Mouse (Mus musculus) ES-E14 (cell line): ENCODE results near the gene Foxs1. TPM values are rescaled to one million over a fixed set of nuclear protein-coding genes. Genes with fewer than 3 reads are reported as not detected.
A peak's percentile ranks its signal among the peaks of the same experiment; 100 is the strongest.

ENCODE experiments used
- DNase-seq: peaks from one replicate; pipeline ENCODE4 v3.0.0-alpha.2; 2013; ENCODE audit warnings: low read depth, low spot score
- H3K27ac ChIP-seq: 2 replicates; pipeline ENCODE4 v1.5.1; 2012; ENCODE audit warnings: low read depth, mild to moderate bottlenecking, low read length, moderate library complexity, mixed read lengths; ENCODE audit not compliant: poor library complexity, insufficient read depth, severe bottlenecking
- H3K36me3 ChIP-seq: 2 replicates; pipeline ENCODE4 v1.6.1; 2012; ENCODE audit warnings: mild to moderate bottlenecking, low read length, moderate library complexity, mixed read lengths; ENCODE audit not compliant: control insufficient read depth, poor library complexity, insufficient read depth, severe bottlenecking
- H3K4me1 ChIP-seq, 2 experiments: fragments of 150-350 bp in 1 of 2; sonication (generic) in 1 of 2; 2 replicates each; pipeline ENCODE4 v1.6.1; 2012; ENCODE audit warnings: low read length in 2 of 2, mild to moderate bottlenecking in 1 of 2, mixed read lengths in 1 of 2; ENCODE audit not compliant: control insufficient read depth in 2 of 2, insufficient read depth in 2 of 2, poor library complexity in 1 of 2
- H3K4me3 ChIP-seq, 2 experiments: fragments of 150-350 bp in 1 of 2; sonication (generic) in 1 of 2; 2 replicates each; pipeline ENCODE4 v1.5.1; 2012; ENCODE audit warnings: low read length in 2 of 2, low read depth in 1 of 2, mild to moderate bottlenecking in 1 of 2, mixed read lengths in 1 of 2; ENCODE audit not compliant: insufficient read depth in 1 of 2, poor library complexity in 1 of 2, severe bottlenecking in 1 of 2
- H3K9ac ChIP-seq: 2 replicates; pipeline ENCODE4 v1.6.1; 2012; ENCODE audit warnings: low read depth, mild to moderate bottlenecking, low read length, mixed read lengths; ENCODE audit not compliant: poor library complexity, insufficient read depth, severe bottlenecking
- H3K9me3 ChIP-seq: fragments of 150-350 bp; sonication (generic); 2 replicates; pipeline ENCODE4 v1.6.1; 2012; ENCODE audit warnings: low read depth, mild to moderate bottlenecking, low read length; ENCODE audit not compliant: control insufficient read depth, insufficient read depth
- CHD2 ChIP-seq: IDR thresholded peaks from 2 replicates; pipeline ENCODE4 v1.6.1; 2014; ENCODE audit warnings: mild to moderate bottlenecking, low read depth, low read length, inconsistent platforms
- HCFC1 ChIP-seq: IDR thresholded peaks from 2 replicates; pipeline ENCODE4 v1.6.1; 2012; ENCODE audit warnings: low read length, inconsistent platforms, borderline replicate concordance; ENCODE audit not compliant: insufficient read depth
- MAFK ChIP-seq: IDR thresholded peaks from 2 replicates; pipeline ENCODE4 v1.6.1; 2014; ENCODE audit warnings: mild to moderate bottlenecking, low read depth, low read length, inconsistent platforms; ENCODE audit not compliant: insufficient read depth
- ZC3H11A ChIP-seq: IDR thresholded peaks from 2 replicates; pipeline ENCODE4 v1.6.1; 2012; ENCODE audit warnings: low read depth, mild to moderate bottlenecking, inconsistent platforms, low read length, borderline replicate concordance
- ZNF384 ChIP-seq: IDR thresholded peaks from 2 replicates; pipeline ENCODE4 v1.6.1; 2012; ENCODE audit warnings: low read depth, low read length, inconsistent platforms
- in situ Hi-C, 2 experiments: fragments of 600-800 bp; cut with MboI; formaldehyde crosslinking; loops; one replicate each; pipeline ENCODE4 v1.15.1; 2025; ENCODE audit warnings: low sequenced_read_pairs in 2 of 2, inconsistent platforms in 1 of 2; ENCODE audit not compliant: unreplicated experiment in 2 of 2
- total RNA-seq: library from RNA; depleted of rRNA; stranded (reverse); fragments of 300-350 nt; gene quantifications from 2 replicates; pipeline ENCODE4 v1.2.3, GENCODE M21; 2012

Gene Foxs1
- total RNA-seq, 1 experiment = 0.36 TPM

- no peaks in the 10 kb centered on the region; a peak in 1 of 4 replicates for H3K4me1 ChIP-seq
- H3K9me3 ChIP-seq = no peaks in the 10 kb centered on the region
- no peak overlapping the region for H3K9ac ChIP-seq
- H3K36me3 ChIP-seq = no peaks in the 10 kb centered on the region
- H3K27ac ChIP-seq = no peak overlapping the region
- H3K4me3 ChIP-seq = no peak overlapping the region
- peak; percentile 66 for DNase-seq
- in situ Hi-C loops = no loop called here
- TF ChIP-seq HCFC1 (no peak), ZC3H11A (0 out of 2 replicates have a peak, but pooled peaks have one; percentile 52)
These were observed 606 bp upstream of the Foxs1 start for GRCm38 (mm10) chr2:152933614-152934013.

GRCm38 (mm10) chr2:152931456-152932160 lies 1.4 kb downstream of the Foxs1 start:
- Histone ChIP-seq H3K36me3 (no peaks in the 10 kb centered on the region), H3K4me3 (no peak overlapping the region), H3K4me1 (no peaks in the 10 kb centered on the region; a peak in 1 of 4 replicates), H3K27ac (no peak overlapping the region), H3K9ac (no peak overlapping the region), H3K9me3 (no peaks in the 10 kb centered on the region)
- no peak for DNase-seq
- in situ Hi-C loops = no loop called here
- TF ChIP-seq CHD2 (no peak), MAFK (no peak), ZC3H11A (no peak), HCFC1 (no peak), ZNF384 (no peak)

- no peak for TF ChIP-seq CHD2
- no peak for TF ChIP-seq ZC3H11A
- TF ChIP-seq HCFC1 = no peak
- no peak for TF ChIP-seq MAFK
- TF ChIP-seq ZNF384 = no peak
- Histone ChIP-seq H3K27ac (no peak overlapping the region; the same call in 1 of the 2 replicates), H3K36me3 (no peaks in the 10 kb centered on the region), H3K4me3 (no peak overlapping the region), H3K4me1 (peaks cover 0 to 2% of the 10 kb centered on the region in 2 experiments; a peak in 1 of 4 replicates), H3K9me3 (no peaks in the 10 kb centered on the region), H3K9ac (no peak overlapping the region)
- no peak for DNase-seq
- in situ Hi-C loops = no loop called here
These were observed 2.7 kb downstream of the Foxs1 start for GRCm38 (mm10) chr2:152930276-152930675.

GRCm38 (mm10) chr2:152928988-152929370 lies 4.0 kb downstream of the Foxs1 start:
- DNase-seq = no peak
- Histone ChIP-seq H3K36me3 (no peaks in the 10 kb centered on the region), H3K27ac (no peak overlapping the region), H3K4me1 (peaks cover 0 to 2% of the 10 kb centered on the region in 2 experiments; a peak in 1 of 4 replicates), H3K4me3 (no peak overlapping the region), H3K9ac (no peak overlapping the region), H3K9me3 (no peaks in the 10 kb centered on the region)
- TF ChIP-seq ZC3H11A = no peak
- TF ChIP-seq MAFK = no peak
- TF ChIP-seq HCFC1 = no peak
- TF ChIP-seq CHD2 = no peak
- no peak for TF ChIP-seq ZNF384
- in situ Hi-C loops = no loop called here
